Mouse (Mus musculus) bone marrow macrophage, adult 2 months (primary cell): ENCODE data around the gene Grin2b.

ENCODE experiments used
- CTCF ChIP-seq: IDR thresholded peaks from 2 replicates; pipeline ENCODE4 v1.5.1; 2012; ENCODE audit warnings: low read depth, mild to moderate bottlenecking, low read length, moderate library complexity
- POLR2A ChIP-seq: IDR thresholded peaks from 2 replicates; pipeline ENCODE4 v1.6.1; 2012; ENCODE audit warnings: mild to moderate bottlenecking, low read depth, low read length, borderline replicate concordance

GRCm38 (mm10) chr6:135993378-135993777, 179.9 kb downstream of the Grin2b start:
- TF ChIP-seq CTCF (no peak), POLR2A (no peak)
